Mouse (Mus musculus): ENCODE measurements at regions not wholly inside any gene's neighbourhood (a gene's known extent, or its start where the extent isn't known, plus 50 kb on each side); places are given as distances from the start of the nearest gene placed in this dataset.

- no peak for DNase-seq (ENCODE audit: low spot score in 2 of 2)
These were observed 100.9 kb downstream of the Nup35 start for GRCm38 (mm10) chr2:80717979-80718378.

GRCm38 (mm10) chr2:80724085-80724484 lies 107.0 kb downstream of the Nup35 start:
- peak in 1 of 2 experiments; percentile 65 for DNase-seq (ENCODE audit: low spot score in 2 of 2)

DNA sequence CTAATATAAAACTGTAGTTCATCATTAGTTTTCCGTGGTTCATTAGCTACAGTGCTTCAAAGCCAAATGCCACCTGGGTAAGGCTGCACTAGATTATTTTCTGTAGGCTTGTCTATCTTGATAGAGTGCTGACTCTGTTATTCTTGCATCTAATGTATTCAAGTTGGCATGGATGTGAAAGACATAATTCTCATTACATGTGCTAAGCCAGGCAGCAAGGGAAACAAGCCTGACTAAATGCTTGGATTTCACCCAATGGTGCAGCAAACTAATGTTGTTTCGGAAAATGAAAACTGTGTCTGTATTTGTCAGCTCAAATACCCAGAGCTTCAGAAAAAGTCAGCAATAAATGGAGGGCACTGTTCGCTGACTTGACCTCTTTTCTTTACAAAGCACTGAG lies 114.3 kb downstream of the Nup35 start:
- DNase-seq (ENCODE audit: low spot score in 2 of 2) = peak; percentile 40 to 76

- DNase-seq (ENCODE audit: low spot score in 2 of 2) = no peak
These were observed 129.7 kb downstream of the Nup35 start for GRCm38 (mm10) chr2:80746737-80747136.

- peak in 1 of 2 experiments; percentile 80 for DNase-seq (ENCODE audit: low spot score in 2 of 2)
These were observed 145.1 kb downstream of the Nup35 start for GRCm38 (mm10) chr2:80762013-80762612.

DNA sequence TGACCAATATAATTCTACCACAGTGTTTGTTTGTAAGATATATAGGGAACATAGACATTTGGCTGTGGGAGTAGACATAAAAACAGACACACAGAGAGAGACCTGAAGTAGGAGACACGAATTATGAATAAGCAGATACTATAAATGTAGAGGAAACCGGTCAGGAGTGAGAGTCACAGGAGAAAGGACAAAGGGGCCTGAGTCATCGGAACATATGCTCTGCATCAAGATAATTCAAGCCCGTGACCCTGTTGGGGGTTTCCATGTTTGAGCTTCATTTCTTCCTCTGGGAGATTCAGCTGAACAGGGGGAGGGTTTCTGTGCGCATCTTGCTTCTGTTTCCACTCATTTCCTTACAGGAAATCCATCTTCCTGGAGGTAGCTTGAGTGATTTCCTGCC lies 154.1 kb downstream of the Nup35 start:
- no peak for DNase-seq (ENCODE audit: low spot score in 2 of 2)

GRCm38 (mm10) chr2:80772455-80772854 lies 155.4 kb downstream of the Nup35 start:
- no peak for DNase-seq (ENCODE audit: low spot score in 2 of 2)

- peak in 1 of 2 experiments; percentile 32 for DNase-seq (ENCODE audit: low spot score in 2 of 2)
These were observed 169.3 kb downstream of the Nup35 start for GRCm38 (mm10) chr2:80786370-80786769.

DNA sequence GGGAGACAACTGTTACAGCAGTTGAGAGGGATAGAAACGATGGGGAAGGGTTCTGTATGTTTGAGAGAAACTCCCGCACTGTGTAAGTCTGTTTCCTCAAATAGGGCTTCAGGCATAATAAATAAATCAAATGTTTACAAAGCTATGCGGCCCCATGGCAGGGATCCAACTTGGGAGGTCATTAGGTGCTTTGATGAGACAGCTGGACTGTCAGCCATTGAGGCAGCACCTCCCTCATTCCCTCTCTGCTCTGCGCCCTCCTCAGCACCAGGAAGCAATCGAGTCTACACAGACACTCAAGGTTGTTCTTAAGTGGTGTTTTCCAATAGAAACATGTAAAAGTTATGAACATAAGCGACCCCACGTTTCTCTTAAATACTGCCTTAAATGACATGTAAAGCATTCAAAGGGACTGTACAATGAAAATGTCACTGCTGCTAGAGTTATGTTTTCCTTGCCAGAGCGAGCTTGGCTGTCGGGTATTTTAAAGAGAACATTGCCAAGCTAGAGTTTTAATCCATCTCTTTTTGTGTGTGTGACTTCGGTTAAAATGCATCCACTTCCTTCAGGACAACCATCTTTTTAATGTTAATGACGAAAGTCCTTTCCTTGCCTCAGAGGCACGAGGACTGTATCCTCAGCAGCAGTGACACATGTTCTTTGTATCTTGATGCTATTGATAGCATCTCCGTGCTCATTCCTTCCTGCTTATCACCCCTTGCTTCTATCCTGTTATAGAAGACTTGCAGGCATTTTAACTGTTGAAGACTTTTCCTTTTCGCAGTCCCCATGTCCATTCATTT lies 176.5 kb downstream of the Nup35 start:
- DNase-seq (ENCODE audit: low spot score in 2 of 2) = no peak

DNA sequence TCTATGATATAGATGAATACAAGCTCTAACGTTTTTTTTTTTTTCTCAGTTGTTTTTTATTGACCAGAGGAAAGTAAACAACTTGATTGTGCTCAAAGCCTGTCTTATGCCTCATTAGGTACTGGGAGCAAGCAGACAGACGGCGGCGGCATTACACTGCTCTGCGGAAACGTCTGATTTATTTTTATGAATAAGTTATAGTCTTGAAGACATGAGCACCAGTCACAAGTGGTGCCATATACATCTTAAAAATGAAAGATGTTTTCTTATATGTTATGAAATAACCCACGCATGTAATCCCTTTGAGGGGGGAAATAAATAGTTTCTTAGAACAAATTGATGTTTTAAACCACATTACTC lies 177.1 kb downstream of the Nup35 start:
- DNase-seq (ENCODE audit: low spot score in 2 of 2) = no peak

- DNase-seq (ENCODE audit: low spot score in 2 of 2) = peak in 1 of 2 experiments; percentile 24
These were observed 202.2 kb downstream of the Nup35 start for GRCm38 (mm10) chr2:80819268-80819667.

DNA sequence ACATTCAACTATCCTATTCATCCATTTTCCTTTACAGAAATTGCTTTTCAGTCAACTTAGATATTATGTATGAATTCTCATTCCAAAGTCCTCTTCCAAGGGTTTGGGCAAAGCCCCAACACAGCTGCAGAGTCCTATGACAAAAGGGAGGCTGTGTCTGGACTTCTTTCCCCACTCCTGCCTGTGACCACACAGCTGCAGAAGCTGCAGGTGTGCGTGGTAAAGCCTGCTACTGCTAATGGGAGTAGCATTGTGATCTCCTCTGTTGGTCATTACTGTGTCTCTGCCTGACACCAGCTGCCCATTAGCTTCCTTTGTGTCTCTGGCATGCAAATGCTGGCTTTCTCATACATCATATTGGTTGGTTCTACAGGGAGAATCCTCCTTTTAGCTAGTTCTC lies 234.0 kb downstream of the Nup35 start:
- DNase-seq (ENCODE audit: low spot score in 2 of 2) = peak in 1 of 2 experiments; percentile 11

DNA sequence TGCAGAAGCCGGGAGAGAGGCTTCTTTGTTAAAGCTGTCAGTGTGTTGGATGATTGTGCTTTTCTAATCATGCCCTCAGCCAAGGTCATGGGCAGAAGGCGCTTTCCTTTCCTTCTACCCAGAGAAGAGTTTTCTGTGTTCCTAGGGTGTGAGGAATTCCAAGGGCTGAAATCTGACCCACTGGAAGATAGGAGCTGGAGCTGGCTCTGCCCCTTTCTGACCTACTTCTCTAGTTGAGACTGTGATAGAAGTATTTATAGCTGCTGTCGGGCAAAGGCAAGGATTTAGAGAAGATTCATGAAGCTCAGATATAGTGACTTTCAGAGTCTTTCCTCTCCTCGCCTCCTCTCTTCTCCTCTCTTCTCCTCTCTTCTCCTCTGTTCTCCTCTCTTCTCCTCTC lies 238.2 kb downstream of the Nup35 start:
- no peak for DNase-seq (ENCODE audit: low spot score in 2 of 2)

DNA sequence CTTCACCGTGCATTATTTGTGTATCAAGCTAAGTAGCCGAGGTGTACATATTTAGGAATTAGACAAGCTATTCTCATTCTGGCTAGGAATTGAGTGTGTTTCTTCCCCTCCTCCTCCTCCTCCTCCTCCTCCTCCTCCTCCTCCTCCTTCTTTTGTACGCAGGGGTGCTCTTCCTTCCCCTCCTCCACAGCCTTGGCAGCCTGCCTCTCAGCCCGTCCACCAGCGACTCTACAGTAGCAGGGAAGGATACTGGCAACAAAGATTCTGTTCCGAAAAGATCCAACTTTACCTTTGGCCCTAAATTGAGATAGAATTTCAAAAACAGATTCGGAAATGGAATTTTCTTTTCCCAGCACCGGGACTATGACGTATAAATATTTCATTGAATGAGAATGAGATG lies 253.0 kb downstream of the Nup35 start:
- DNase-seq (ENCODE audit: low spot score in 2 of 2) = peak in 1 of 2 experiments; percentile 9

DNA sequence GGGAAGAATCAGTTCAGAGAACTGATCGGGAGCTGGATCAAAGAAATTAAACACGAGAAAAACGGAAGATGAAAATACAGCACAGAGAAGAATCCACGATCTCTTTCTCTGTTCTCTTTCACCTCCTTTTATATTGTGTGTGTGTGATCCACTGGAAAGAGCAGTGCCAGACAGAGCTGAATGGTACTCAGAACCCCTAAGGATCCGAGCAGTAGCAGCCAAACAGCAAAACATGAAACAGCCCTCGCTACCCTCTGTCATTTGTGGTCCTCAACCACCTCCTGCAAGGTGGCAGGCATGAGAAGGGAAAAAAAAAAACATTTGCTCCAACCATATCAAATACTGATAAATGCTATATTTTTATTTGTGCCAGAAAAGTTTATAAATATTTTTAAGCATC lies 253.4 kb downstream of the Nup35 start:
- no peak for DNase-seq (ENCODE audit: low spot score in 2 of 2)

DNA sequence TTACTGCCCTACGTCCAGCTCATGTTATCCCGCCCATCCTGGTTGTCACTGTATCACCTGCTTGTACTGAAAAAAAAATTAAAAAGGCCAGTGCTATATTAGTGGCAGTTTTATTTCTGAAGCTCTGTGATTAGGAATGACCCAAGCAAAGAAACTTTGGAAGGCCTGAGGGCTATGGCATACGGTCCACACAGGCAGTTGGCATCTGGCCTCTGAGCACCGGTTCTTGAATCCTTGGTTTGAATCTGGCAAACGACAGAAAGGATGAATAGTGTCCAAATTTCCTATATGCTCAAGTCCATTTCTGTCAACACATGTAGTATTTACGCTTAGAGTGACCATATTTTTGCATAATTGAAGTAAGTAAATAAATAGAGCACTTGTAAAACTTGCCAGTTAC lies 254.3 kb downstream of the Nup35 start:
- DNase-seq (ENCODE audit: low spot score in 2 of 2) = no peak

DNA sequence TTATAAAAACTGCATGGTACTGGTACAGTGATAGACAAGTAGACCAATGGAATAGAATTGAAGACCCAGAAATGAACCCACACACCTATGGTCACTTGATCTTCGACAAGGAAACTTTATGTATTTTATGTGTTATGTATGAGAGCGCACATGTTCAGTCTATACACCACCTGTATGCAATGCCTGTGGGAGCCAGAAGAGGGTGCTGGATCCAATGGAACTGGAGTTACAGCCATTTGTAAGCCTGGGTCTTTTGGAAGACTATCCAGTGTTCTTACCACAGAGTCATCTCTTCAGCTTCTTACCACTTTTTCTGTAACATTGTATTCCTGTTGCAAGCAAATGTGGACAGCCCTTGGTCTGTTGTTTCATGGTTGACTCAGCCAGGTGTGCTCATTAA lies 261.4 kb downstream of the Nup35 start:
- DNase-seq (ENCODE audit: low spot score in 2 of 2) = no peak

GRCm38 (mm10) chr2:80884231-80884630 lies 267.2 kb downstream of the Nup35 start:
- no peak for DNase-seq (ENCODE audit: low spot score in 2 of 2)

DNA sequence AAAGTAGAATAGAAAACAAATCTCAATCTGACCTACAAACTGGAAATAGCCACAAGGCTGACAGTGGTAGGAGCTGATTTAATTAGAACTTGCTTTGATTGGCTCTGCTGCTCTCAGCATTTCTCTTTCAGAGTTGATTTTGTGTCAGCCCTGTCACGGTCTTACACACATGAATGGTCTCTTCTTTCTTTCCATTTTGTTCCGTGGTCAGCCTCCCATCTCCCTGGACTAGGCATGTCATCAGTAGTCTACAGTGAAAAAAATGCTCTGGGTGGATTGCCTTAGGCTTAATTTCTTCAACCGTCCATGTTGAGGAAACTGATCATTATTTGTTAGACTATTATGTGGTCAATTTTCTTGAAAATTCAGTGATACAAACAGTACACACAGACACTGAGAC lies 285.0 kb downstream of the Nup35 start:
- DNase-seq (ENCODE audit: low spot score in 2 of 2) = no peak

DNA sequence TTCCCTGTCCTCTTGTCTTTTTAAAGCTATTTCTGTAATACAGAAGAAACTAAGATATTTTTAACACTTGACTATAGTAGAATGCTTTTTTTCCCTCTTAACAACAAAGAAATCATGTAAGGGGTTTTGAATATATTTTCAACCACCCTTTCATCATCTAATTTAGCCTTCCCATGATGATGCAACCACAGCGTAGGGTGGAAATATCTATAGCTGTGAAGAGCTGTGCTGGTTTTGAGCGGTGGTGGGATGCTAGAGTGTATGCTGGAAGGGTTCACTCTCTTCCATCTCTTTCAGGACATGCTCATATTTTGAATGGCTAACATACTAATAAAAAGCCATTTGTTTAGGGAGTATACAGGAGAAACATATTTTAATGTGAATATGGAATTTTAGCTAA lies 296.4 kb downstream of the Nup35 start:
- DNase-seq (ENCODE audit: low spot score in 2 of 2) = no peak

GRCm38 (mm10) chr2:80945521-80945920 lies 328.5 kb downstream of the Nup35 start:
- DNase-seq (ENCODE audit: low spot score in 2 of 2) = no peak

- no peak for DNase-seq (ENCODE audit: low spot score in 2 of 2)
These were observed 349.7 kb downstream of the Nup35 start for GRCm38 (mm10) chr2:80966766-80967165.

- DNase-seq (ENCODE audit: low spot score in 2 of 2) = no peak
These were observed 350.2 kb downstream of the Nup35 start for GRCm38 (mm10) chr2:80967260-80967659.
